Mouse (Mus musculus): Measurements from ENCODE around the gene Map3k7.

The Map3k7 gene

DNA sequence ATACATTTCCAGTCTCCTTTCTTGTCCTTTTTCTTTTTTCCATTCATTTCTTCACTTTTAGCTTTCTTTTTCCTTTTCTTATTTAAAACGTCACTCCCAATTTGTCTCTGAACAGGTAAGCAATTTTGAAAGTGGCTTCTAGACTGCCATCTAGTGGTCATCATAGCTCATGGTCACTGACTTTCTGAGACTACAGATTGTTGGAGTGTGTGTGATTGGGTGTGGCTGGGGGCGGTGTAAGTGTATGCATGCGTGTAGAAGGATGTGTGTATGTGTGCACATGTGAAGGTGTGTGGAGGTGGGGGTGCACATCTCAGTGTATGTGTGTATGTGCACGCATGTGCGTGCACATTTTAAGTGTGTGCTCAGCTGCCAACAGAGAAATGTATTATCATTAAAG is 93.2 kb downstream of the Map3k7 start:
- DNase-seq (ENCODE audit: extremely low spot score, low spot score) = no peak

DNA sequence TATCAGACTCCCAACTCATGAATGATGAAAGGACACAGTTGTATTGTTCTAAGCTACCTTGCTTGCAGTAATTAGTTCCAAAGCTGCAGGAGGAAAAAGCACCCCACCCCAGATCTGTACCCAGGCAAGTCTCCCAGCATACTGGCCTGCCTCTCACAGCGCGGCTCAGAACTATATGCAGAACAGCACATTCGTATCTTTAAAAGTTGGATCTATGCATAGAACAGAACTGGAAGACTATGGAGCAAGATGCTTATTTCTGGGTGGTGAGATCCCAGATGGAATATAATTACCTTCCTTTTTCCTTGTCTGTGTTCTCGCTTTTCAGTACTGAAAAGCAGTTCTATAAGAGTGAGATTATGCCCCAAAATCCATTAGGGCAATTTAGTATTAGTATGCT is 96.8 kb downstream of the Map3k7 start:
- DNase-seq (ENCODE audit: extremely low spot score, low spot score) = no peak

DNA sequence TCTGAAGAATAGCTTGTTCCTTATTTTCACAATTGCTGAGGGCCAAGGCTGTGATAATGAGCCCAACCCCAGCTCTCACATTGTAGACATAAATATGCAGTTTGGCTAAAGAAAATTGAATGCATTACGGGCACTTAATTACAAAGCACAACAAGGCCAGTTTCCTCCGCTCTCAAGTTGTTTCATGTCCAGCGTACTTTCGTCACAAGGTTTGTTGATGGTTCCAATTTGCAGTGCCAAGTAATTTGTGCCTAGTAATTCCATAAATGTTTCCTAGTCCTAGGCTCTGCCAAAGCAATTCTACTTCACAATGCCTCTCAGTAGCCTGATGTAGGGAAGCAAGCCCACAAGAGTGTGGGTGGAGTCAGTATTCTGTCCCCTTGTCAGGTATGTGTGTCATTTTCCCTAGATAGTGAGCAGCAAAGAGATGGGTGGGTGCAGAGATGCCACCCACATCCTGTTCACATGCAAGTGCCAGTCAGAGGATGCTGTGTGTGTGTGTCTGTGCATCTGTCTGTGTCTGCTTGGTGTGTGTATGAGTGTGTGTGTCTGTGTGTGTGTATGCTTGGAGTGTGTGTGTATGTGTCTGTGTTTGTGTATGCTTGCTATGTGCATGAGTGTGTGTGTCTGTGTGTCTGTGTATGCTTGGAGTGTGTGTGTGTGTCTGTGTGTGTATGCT is 98.6 kb downstream of the Map3k7 start:
- DNase-seq (ENCODE audit: extremely low spot score, low spot score) = no peak

DNA sequence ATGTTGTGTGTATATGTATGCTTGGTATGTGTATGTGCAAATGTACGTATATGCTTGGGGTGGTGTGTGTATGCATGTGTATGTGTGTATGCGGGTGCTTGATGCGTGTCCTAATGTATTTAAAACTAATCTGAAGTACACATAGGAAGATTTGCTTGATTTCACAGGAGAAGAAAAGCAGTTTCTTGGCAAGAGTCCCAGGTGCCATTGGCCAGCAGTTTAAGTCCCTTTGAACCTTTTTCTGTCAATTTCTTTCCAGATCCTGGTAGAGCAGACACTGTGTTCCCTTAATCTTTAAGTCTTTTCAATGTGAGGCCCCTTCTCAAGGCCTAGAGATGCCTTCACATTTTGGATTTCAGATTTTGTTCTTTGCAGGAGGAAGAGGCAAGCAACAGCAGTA is 99.4 kb downstream of the Map3k7 start:
- DNase-seq (ENCODE audit: extremely low spot score, low spot score) = no peak
